Mouse (Mus musculus) ES-Bruce4 (cell line): ENCODE measurements around the gene Pusl1. TPM values are rescaled to one million over a fixed set of nuclear protein-coding genes. Genes with fewer than 3 reads are reported as not detected.

Source experiments
- H3K27ac ChIP-seq: 2 replicates; pipeline ENCODE4 v1.5.1; 2012; ENCODE audit warnings: low read length, inconsistent platforms; ENCODE audit not compliant: insufficient read depth
- H3K27me3 ChIP-seq: 2 replicates; pipeline ENCODE4 v1.6.1; 2012; ENCODE audit warnings: mild to moderate bottlenecking, low read length, inconsistent platforms; ENCODE audit not compliant: control insufficient read depth, poor library complexity, insufficient read depth, severe bottlenecking
- H3K36me3 ChIP-seq: 2 replicates; pipeline ENCODE4 v1.6.1; 2012; ENCODE audit warnings: inconsistent platforms, mild to moderate bottlenecking, low read length, moderate library complexity; ENCODE audit not compliant: control insufficient read depth, poor library complexity, insufficient read depth, severe bottlenecking
- H3K4me1 ChIP-seq: one replicate; pipeline ENCODE4 v1.8.1; 2011; ENCODE audit warnings: low read length; ENCODE audit not compliant: control insufficient read depth, insufficient read depth
- H3K4me3 ChIP-seq: 2 replicates; pipeline ENCODE4 v1.5.1; 2011; ENCODE audit warnings: low read depth, mild to moderate bottlenecking, low read length
- H3K9ac ChIP-seq: 2 replicates; pipeline ENCODE4 v1.6.1; 2012; ENCODE audit warnings: low read depth, mild to moderate bottlenecking, inconsistent platforms; ENCODE audit not compliant: poor library complexity, severe bottlenecking
- H3K9me3 ChIP-seq: replicated peaks from 2 replicates; pipeline ENCODE4 v1.6.1; 2012; ENCODE audit warnings: mild to moderate bottlenecking, low read length, inconsistent platforms; ENCODE audit not compliant: control insufficient read depth, poor library complexity, insufficient read depth, severe bottlenecking
- CTCF ChIP-seq: IDR thresholded peaks from one replicate; pipeline ENCODE4 v1.8.1; 2011; ENCODE audit warnings: low read depth, low read length
- EP300 ChIP-seq: IDR thresholded peaks from 2 replicates; pipeline ENCODE4 v1.6.1; 2011; ENCODE audit warnings: low read depth, low read length; ENCODE audit not compliant: insufficient read depth
- POLR2A ChIP-seq: IDR thresholded peaks from one replicate; pipeline ENCODE4 v1.8.1; 2011; ENCODE audit warnings: low read length; ENCODE audit not compliant: insufficient read depth
- polyA plus RNA-seq: library from polyadenylated mRNA; stranded (reverse); fragments of >200 nt; gene quantifications from 2 replicates; pipeline ENCODE4 v1.2.4, GENCODE M21; 2011; ENCODE audit warnings: low read depth; ENCODE audit not compliant: missing spikeins, insufficient read depth, insufficient read length

Pusl1 gene
- polyA plus RNA-seq, 1 experiment = 15.3 TPM

DNA sequence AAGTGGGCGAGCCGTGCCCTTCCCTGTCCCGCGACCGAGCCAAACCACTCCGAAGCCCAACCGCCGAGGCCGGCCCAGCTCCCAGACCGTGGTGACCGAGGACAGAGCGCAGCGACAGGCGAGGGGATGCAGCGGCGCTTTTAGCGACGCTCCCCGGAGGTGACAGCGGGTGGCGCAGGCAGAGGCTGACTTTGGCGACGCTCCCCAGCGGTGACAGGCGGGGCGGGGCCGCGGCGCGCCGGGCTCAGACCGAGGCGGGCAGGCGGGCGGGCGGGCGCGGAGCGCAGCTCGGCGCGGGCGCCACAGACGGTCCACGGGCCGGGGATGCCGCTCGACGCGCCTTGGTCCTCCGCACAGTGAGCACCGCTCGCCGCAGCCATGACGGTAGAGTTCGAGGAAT lies 436 bp upstream of the Pusl1 start:
- no peaks in the 10 kb centered on the region for H3K9me3 ChIP-seq
- H3K4me1 ChIP-seq = no peaks in the 10 kb centered on the region
- TF ChIP-seq EP300 = no peak
- TF ChIP-seq POLR2A = no peak
- TF ChIP-seq CTCF = no peak
- H3K4me3 ChIP-seq = peak overlapping the region; percentile 77
- H3K27ac ChIP-seq = no peak overlapping the region
- H3K36me3 ChIP-seq = peaks cover 21% of the 10 kb centered on the region
- H3K27me3 ChIP-seq = no peaks in the 10 kb centered on the region
- peak overlapping the region; percentile 78 for H3K9ac ChIP-seq

DNA sequence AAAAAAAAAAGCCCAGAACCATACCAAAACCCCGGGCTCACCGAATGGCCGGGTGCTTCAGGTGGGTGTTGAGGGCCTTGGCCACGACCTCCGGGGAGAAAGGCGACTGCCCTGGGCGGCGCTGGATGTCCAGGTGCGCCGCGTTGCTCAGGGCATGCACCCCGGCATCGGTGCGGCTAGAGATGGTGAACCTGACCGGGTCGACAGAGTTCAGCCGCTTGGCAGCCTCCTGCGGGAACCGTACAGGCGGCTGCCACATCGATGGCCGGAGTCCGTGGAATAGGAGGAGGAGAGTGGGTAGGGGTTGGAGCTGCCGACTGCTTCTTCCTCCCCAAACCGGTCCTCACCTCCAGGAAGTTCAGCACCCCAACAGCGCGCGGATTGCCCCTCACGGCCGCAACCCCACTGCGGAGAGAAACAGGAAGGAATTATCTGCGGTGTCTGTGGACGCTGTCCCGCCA lies 540 bp downstream of the Pusl1 start:
- Histone ChIP-seq H3K4me1 (no peaks in the 10 kb centered on the region), H3K9ac (peak overlapping the region; percentile 78), H3K9me3 (no peaks in the 10 kb centered on the region), H3K27me3 (no peaks in the 10 kb centered on the region), H3K4me3 (peak overlapping the region; percentile 68), H3K36me3 (peaks cover 28% of the 10 kb centered on the region), H3K27ac (no peak overlapping the region)
- no peak for TF ChIP-seq EP300
- no peak for TF ChIP-seq CTCF

DNA sequence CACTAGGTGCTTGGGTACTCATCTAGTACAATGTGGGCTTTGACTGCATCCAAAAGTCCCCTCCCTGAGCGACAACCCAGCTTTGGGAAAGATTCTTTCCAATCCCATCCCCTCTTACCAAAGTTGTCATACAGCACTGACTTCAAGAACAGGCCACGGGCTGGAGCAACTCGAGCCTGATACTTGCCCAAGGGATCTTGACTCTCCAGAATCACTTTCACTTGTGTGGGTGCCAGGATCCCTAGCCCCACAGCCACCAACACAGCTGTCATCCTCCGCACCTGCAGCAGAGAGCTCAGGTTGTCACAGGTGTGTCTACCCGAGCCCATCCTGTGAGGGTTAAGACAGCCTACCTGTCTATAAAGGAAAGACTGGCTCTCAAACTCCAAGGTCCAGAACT lies 2.3 kb downstream of the Pusl1 start:
- TF ChIP-seq EP300 (no peak), POLR2A (no peak), CTCF (no peak)
- Histone ChIP-seq H3K9me3 (no peaks in the 10 kb centered on the region), H3K27ac (no peak overlapping the region), H3K4me1 (no peaks in the 10 kb centered on the region), H3K9ac (no peak overlapping the region), H3K4me3 (no peak overlapping the region), H3K27me3 (no peaks in the 10 kb centered on the region), H3K36me3 (peaks cover 35% of the 10 kb centered on the region)

DNA sequence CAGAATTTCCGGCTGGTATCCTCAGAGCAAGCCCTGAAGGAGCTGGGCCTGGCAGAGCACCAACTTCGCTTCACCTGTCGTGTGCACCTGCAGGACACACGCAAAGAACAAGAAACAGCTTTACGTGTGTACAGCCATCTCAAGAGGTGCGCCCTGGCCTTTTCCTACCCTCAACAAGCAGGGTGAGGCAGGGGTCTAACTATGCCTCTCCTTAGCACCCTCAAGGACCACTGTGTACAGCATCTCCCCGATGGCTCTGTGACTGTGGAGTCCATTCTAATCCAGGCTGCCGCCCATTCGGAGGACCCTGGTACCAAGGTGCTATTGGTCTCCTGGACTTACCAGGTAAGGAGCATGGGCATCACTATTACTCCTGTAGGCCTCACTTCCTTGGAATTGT lies 3.4 kb downstream of the Pusl1 start:
- H3K27me3 ChIP-seq = no peaks in the 10 kb centered on the region
- no peak for TF ChIP-seq CTCF
- TF ChIP-seq POLR2A = no peak
- TF ChIP-seq EP300 = no peak
- no peak overlapping the region for H3K4me3 ChIP-seq
- H3K9ac ChIP-seq = no peak overlapping the region
- no peaks in the 10 kb centered on the region for H3K9me3 ChIP-seq
- H3K27ac ChIP-seq = no peak overlapping the region
- no peaks in the 10 kb centered on the region for H3K4me1 ChIP-seq
- peaks cover 39% of the 10 kb centered on the region for H3K36me3 ChIP-seq

DNA sequence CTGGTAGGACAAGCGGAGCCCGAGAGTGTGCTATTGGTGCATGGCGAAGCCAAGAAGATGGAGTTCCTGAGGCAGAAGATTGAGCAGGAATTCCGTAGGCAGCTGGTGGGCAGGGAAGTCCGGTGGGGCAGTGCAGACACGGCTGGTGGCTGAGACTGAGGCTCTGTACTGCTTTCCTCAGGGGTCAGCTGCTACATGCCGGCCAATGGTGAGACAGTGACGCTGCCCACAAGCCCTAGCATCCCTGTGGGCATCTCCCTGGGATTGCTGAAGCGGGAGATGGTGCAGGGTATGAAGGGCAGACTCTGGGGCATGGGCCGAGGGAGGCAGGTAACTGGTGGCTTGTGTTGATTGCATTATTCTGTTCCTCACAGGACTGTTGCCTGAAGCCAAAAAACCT lies 3.9 kb downstream of the Pusl1 start:
- Histone ChIP-seq H3K4me3 (no peak overlapping the region), H3K27ac (no peak overlapping the region), H3K4me1 (no peaks in the 10 kb centered on the region), H3K9ac (no peak overlapping the region), H3K27me3 (no peaks in the 10 kb centered on the region), H3K9me3 (no peaks in the 10 kb centered on the region), H3K36me3 (peaks cover 39% of the 10 kb centered on the region)
- no peak for TF ChIP-seq EP300
- no peak for TF ChIP-seq POLR2A
- TF ChIP-seq CTCF = no peak

DNA sequence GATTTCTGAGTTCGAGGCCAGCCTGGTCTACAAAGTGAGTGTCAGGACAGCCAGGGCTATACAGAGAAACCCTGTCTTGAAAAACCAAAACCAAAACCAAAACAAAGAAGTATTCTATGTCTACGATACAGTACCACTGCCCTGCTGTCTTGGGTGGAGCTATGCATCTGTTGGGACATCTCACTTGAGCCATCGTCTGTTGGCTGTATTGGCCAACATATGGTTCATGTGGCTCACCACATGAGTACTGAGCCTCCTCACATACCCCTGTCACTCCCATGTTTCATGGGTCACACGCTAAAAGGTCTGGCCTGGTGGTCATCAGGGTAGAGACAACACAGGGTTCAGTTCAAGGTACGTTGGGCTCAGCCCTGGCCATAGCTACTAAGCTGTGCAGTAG lies 5.3 kb downstream of the Pusl1 start:
- H3K9ac ChIP-seq = no peak overlapping the region
- no peaks in the 10 kb centered on the region for H3K4me1 ChIP-seq
- TF ChIP-seq CTCF (no peak), POLR2A (no peak), EP300 (no peak)
- no peaks in the 10 kb centered on the region for H3K9me3 ChIP-seq
- no peaks in the 10 kb centered on the region for H3K27me3 ChIP-seq
- H3K27ac ChIP-seq = no peak overlapping the region
- H3K4me3 ChIP-seq = no peak overlapping the region
- H3K36me3 ChIP-seq = peaks cover 39% of the 10 kb centered on the region
